Mouse (Mus musculus) liver, embryonic 11.5 days (tissue): ENCODE data around the gene Gamt. TPM values are rescaled to one million over a fixed set of nuclear protein-coding genes. Genes with fewer than 3 reads are reported as not detected.

Experiments used
- ATAC-seq: fragments of 200-750 bp; cut with Nextera tagmentation; replicated peaks from 2 replicates; pipeline ENCODE4 v1.8.0; 2017; ENCODE audit warnings: moderate number of reproducible peaks, mild to moderate bottlenecking, moderate TSS enrichment, moderate library complexity; ENCODE audit not compliant: low FRiP score
- DNase-seq: peaks from one replicate; pipeline ENCODE4 v3.0.0-alpha.2; 2017; ENCODE audit warnings: low spot score
- H3K27ac ChIP-seq: fragments of 300-500 bp; sonication (generic); 2 replicates; pipeline ENCODE4 v1.5.1; 2014; ENCODE audit warnings: mild to moderate bottlenecking, low read depth, low read length, control low read depth
- H3K27me3 ChIP-seq: fragments of 300-500 bp; sonication (generic); replicated peaks from 2 replicates; pipeline ENCODE4 v1.6.1; 2014; ENCODE audit warnings: low read length, mixed read lengths; ENCODE audit not compliant: control insufficient read depth, insufficient read depth
- H3K36me3 ChIP-seq: fragments of 300-500 bp; sonication (generic); 2 replicates; pipeline ENCODE4 v1.6.1; 2014; ENCODE audit warnings: mild to moderate bottlenecking, low read length, moderate library complexity, mixed read lengths; ENCODE audit not compliant: control insufficient read depth, insufficient read depth
- H3K4me1 ChIP-seq: fragments of 300-500 bp; sonication (generic); replicated peaks from 2 replicates; pipeline ENCODE4 v1.6.1; 2014; ENCODE audit warnings: low read length, mixed read lengths; ENCODE audit not compliant: control insufficient read depth, insufficient read depth
- H3K4me2 ChIP-seq: fragments of 300-500 bp; sonication (generic); 2 replicates; pipeline ENCODE4 v1.6.1; 2014; ENCODE audit warnings: mild to moderate bottlenecking, control low read depth, moderate library complexity
- H3K4me3 ChIP-seq: fragments of 300-500 bp; sonication (generic); 2 replicates; pipeline ENCODE4 v1.5.1; 2014; ENCODE audit warnings: low read depth, low read length, control low read depth
- H3K9ac ChIP-seq: fragments of 300-500 bp; sonication (generic); 2 replicates; pipeline ENCODE4 v1.6.1; 2014; ENCODE audit warnings: low read depth, low read length, control low read depth
- H3K9me3 ChIP-seq: fragments of 300-500 bp; sonication (generic); 2 replicates; pipeline ENCODE4 v1.6.1; 2016; ENCODE audit warnings: low read length, inconsistent platforms, mixed read lengths; ENCODE audit not compliant: control insufficient read depth
- WGBS: fragments of 180-500 bp; shearing (Covaris S2); extraction: QIAGEN DNeasy Blood & Tissue Kit; methylation state at CpG from one replicate; pipeline ENCODE4 v1.1.7; 2014; 5-methylcytosine and 5-hydroxymethylcytosine counted together
- polyA plus RNA-seq: library from polyadenylated mRNA; unstranded; fragments of >200 nt; fragmentation: Nextera tagmentation; extraction: Ambion mirVana; gene quantifications from 2 replicates; pipeline ENCODE4 v1.2.1, GENCODE M21; 2014

The Gamt gene
- polyA plus RNA-seq, 1 experiment from 2014 or later, result 49.0 TPM

GRCm38 (mm10) chr10:80255881-80256535 is 4.8 kb downstream of the Gamt start:
- H3K36me3 ChIP-seq, result peaks cover 39% of the 10 kb centered on the region
- no peak for ATAC-seq
- 87% methylated on average over 5 of the region's 5 CpGs for WGBS

GRCm38 (mm10) chr10:80254331-80255297 is 6.2 kb downstream of the Gamt start:
- Histone ChIP-seq H3K4me3 (no peak overlapping the region), H3K4me1 (peaks cover 20% of the 10 kb centered on the region)
- no peak for ATAC-seq

More at GRCm38 (mm10) chr10:80255881-80256535, 4.8 kb downstream of the Gamt start:
- H3K27ac ChIP-seq, result no peak overlapping the region
- H3K4me1 ChIP-seq, result peaks cover 23% of the 10 kb centered on the region
- no peak overlapping the region for H3K4me2 ChIP-seq
- no peaks in the 10 kb centered on the region for H3K9me3 ChIP-seq
- no peak overlapping the region for H3K4me3 ChIP-seq
- H3K27me3 ChIP-seq, result no peaks in the 10 kb centered on the region
- no peak for DNase-seq
- H3K9ac ChIP-seq, result no peak overlapping the region

GRCm38 (mm10) chr10:80253551-80253950 is 7.3 kb downstream of the Gamt start:
- Histone ChIP-seq H3K4me3 (no peak overlapping the region), H3K4me1 (peaks cover 16% of the 10 kb centered on the region), H3K27me3 (no peaks in the 10 kb centered on the region), H3K9ac (no peak overlapping the region), H3K4me2 (no peak overlapping the region), H3K9me3 (no peaks in the 10 kb centered on the region), H3K36me3 (peaks cover 37% of the 10 kb centered on the region), H3K27ac (no peak overlapping the region)
- WGBS, result 88% methylated on average over 6 of the region's 6 CpGs
- no peak for DNase-seq
- ATAC-seq, result no peak

More at GRCm38 (mm10) chr10:80254331-80255297, 6.2 kb downstream of the Gamt start:
- Histone ChIP-seq H3K27me3 (no peaks in the 10 kb centered on the region), H3K27ac (no peak overlapping the region), H3K36me3 (peaks cover 39% of the 10 kb centered on the region), H3K4me2 (no peak overlapping the region), H3K9ac (no peak overlapping the region), H3K9me3 (no peaks in the 10 kb centered on the region)
- 91% methylated on average over 26 of the region's 26 CpGs for WGBS
- no peak for DNase-seq

GRCm38 (mm10) chr10:80252493-80253274 is 8.1 kb downstream of the Gamt start:
- peaks cover 14% of the 10 kb centered on the region for H3K4me1 ChIP-seq

GRCm38 (mm10) chr10:80252011-80252410 is 8.8 kb downstream of the Gamt start:
- no peak for ATAC-seq
- Histone ChIP-seq H3K9ac (no peak overlapping the region), H3K36me3 (peaks cover 29% of the 10 kb centered on the region), H3K4me2 (no peak overlapping the region), H3K27me3 (no peaks in the 10 kb centered on the region), H3K4me3 (no peak overlapping the region), H3K4me1 (peaks cover 14% of the 10 kb centered on the region), H3K27ac (no peak overlapping the region), H3K9me3 (no peaks in the 10 kb centered on the region)
- DNase-seq, result no peak

More at GRCm38 (mm10) chr10:80252493-80253274, 8.1 kb downstream of the Gamt start:
- Histone ChIP-seq H3K9me3 (no peaks in the 10 kb centered on the region), H3K27me3 (no peaks in the 10 kb centered on the region), H3K27ac (no peak overlapping the region), H3K9ac (no peak overlapping the region), H3K36me3 (peaks cover 30% of the 10 kb centered on the region), H3K4me3 (no peak overlapping the region), H3K4me2 (no peak overlapping the region)
- WGBS, result 89% methylated on average over 11 of the region's 11 CpGs
- DNase-seq (no peak), ATAC-seq (no peak)

- peak overlapping the region; percentile 80 for H3K4me3 ChIP-seq
- H3K27ac ChIP-seq, result no peak overlapping the region
- H3K9ac ChIP-seq, result peak overlapping the region; percentile 83
- H3K36me3 ChIP-seq, result peaks cover 19% of the 10 kb centered on the region
- no peaks in the 10 kb centered on the region for H3K27me3 ChIP-seq
- H3K4me1 ChIP-seq, result peaks cover 14% of the 10 kb centered on the region
- WGBS, result 83% methylated on average over 4 of the region's 4 CpGs
- H3K9me3 ChIP-seq, result no peaks in the 10 kb centered on the region
- DNase-seq (no peak), ATAC-seq (no peak)
- H3K4me2 ChIP-seq, result peak overlapping the region; percentile 69
Measured at GRCm38 (mm10) chr10:80250573-80250972, 10.2 kb downstream of the Gamt start.

GRCm38 (mm10) chr10:80250059-80250458 is 10.8 kb downstream of the Gamt start:
- WGBS, result 43% methylated on average over 2 of the region's 2 CpGs
- Histone ChIP-seq H3K36me3 (peaks cover 15% of the 10 kb centered on the region), H3K9me3 (no peaks in the 10 kb centered on the region), H3K27me3 (no peaks in the 10 kb centered on the region), H3K4me1 (peaks cover 18% of the 10 kb centered on the region), H3K9ac (peak overlapping the region; percentile 83), H3K4me3 (peak overlapping the region; percentile 80), H3K4me2 (peak overlapping the region; percentile 69), H3K27ac (no peak overlapping the region; the same call in 1 of the 2 replicates)
- no peak for DNase-seq
- ATAC-seq, result no peak

- peak; percentile 92 for DNase-seq
- H3K4me3 ChIP-seq, result peak within 1 kb of the TSS; percentile 80
- WGBS, result under 1% methylated on average over 53 of the region's 53 CpGs
- peak; percentile 86 for ATAC-seq
- peak within 1 kb of the TSS; percentile 69 for H3K4me2 ChIP-seq
- H3K27me3 ChIP-seq, result no peaks in the 10 kb centered on the region
- H3K9me3 ChIP-seq, result no peaks in the 10 kb centered on the region
- H3K4me1 ChIP-seq, result peaks cover 18% of the 10 kb centered on the region
- H3K36me3 ChIP-seq, result peaks cover 10% of the 10 kb centered on the region
- peak within 1 kb of the TSS; percentile 83 for H3K9ac ChIP-seq
- H3K27ac ChIP-seq, result peak within 1 kb of the TSS; percentile 68
Measured at GRCm38 (mm10) chr10:80248971-80249640, 11.7 kb downstream of the Gamt start, which contains the start of gene Ndufs7. Gene Ndufs7 (plus strand): TSS chr10:80249121.
